Mouse (Mus musculus) small intestine, adult 2 months (tissue): ENCODE measurements around the gene Pappa.

ENCODE experiments used
- CTCF ChIP-seq: fragments of 200-500 bp; IDR thresholded peaks from 2 replicates; pipeline ENCODE4 v1.5.1; 2012; ENCODE audit warnings: low read depth, mild to moderate bottlenecking, control low read depth, inconsistent platforms, low read length, moderate library complexity, mixed read lengths; ENCODE audit not compliant: insufficient replicate concordance, insufficient read length; ENCODE audit errors: extremely low read depth
- POLR2A ChIP-seq: fragments of 200-500 bp; IDR thresholded peaks from 2 replicates; pipeline ENCODE4 v1.6.1; 2012; ENCODE audit warnings: low read depth, mild to moderate bottlenecking, control low read depth, inconsistent platforms, low read length, moderate library complexity

DNA sequence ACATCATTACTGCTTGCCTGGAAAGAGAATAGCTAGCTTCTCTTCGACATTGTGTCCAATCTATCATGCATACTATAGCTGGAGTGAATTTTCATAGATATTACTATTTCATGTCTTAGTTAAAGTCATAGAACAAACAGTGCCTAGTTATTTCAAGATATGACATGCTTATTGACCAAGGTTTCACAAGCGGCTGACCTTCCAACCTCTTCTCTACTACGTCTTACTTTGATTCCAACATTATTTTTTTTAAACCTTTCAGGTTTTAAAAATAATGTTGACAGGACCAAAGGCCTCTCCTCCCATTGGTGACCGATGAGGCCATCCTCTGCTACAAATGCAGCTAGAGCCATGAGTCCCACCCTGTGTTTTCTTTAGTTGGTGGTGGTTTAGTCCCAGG lies 255.5 kb downstream of the Pappa start:
- TF ChIP-seq CTCF (no peak), POLR2A (no peak)
